Mouse (Mus musculus): ENCODE data around the gene Ccdc66. TPM values are rescaled to one million over a fixed set of nuclear protein-coding genes. Genes with fewer than 3 reads are reported as not detected.
A peak's percentile ranks its signal among the peaks of the same experiment; 100 is the strongest.

The Ccdc66 gene
- 16.2 and 17.5 TPM in 2 replicates for polyA plus RNA-seq (2014; fragmentation: Nextera tagmentation; extraction: Ambion mirVana)

GRCm38 (mm10) chr14:27507894-27508643, at the start of gene Ccdc66:
Gene Ccdc66 (minus strand): TSS chr14:27508460.
- ATAC-seq (ENCODE audit: low FRiP score) (peak; percentile 97), DNase-seq (ENCODE audit: low spot score, missing footprints) (peak; percentile 100)
- peak within 1 kb of the TSS; percentile 72 for H3K4me3 ChIP-seq (ENCODE audit: low read depth, low read length)
- H3K36me3 ChIP-seq (ENCODE audit: control insufficient read depth, insufficient read depth, low read length), result no peaks in the 10 kb centered on the region
- H3K27me3 ChIP-seq (ENCODE audit: control insufficient read depth, insufficient read depth, low read length), result no peaks in the 10 kb centered on the region
- no peaks in the 10 kb centered on the region for H3K9me3 ChIP-seq (ENCODE audit: control insufficient read depth, low read length)
- under 1% methylated on average over 51 of the region's 51 CpGs for WGBS
- peak within 1 kb of the TSS; percentile 80 for H3K9ac ChIP-seq (ENCODE audit: low read length)
- H3K4me1 ChIP-seq (ENCODE audit: control insufficient read depth, insufficient read depth, low read length), result peaks cover 3% of the 10 kb centered on the region; the same call in 1 of the 2 replicates
- H3K4me2 ChIP-seq, result peak within 1 kb of the TSS; percentile 58
- peak within 1 kb of the TSS; percentile 42; the same call in 1 of the 2 replicates for H3K27ac ChIP-seq (ENCODE audit: low read depth, low read length)

- H3K4me2 ChIP-seq, result no peak overlapping the region
- no peaks in the 10 kb centered on the region for H3K4me1 ChIP-seq (ENCODE audit: control insufficient read depth, insufficient read depth, low read length)
- 76% methylated on average over 4 of the region's 4 CpGs for WGBS
- DNase-seq (ENCODE audit: low spot score, missing footprints) (no peak), ATAC-seq (ENCODE audit: low FRiP score) (no peak)
- H3K9ac ChIP-seq (ENCODE audit: low read length), result no peak overlapping the region
- no peaks in the 10 kb centered on the region for H3K9me3 ChIP-seq (ENCODE audit: control insufficient read depth, low read length)
- H3K4me3 ChIP-seq (ENCODE audit: low read depth, low read length), result no peak overlapping the region
- no peaks in the 10 kb centered on the region for H3K36me3 ChIP-seq (ENCODE audit: control insufficient read depth, insufficient read depth, low read length)
- no peaks in the 10 kb centered on the region for H3K27me3 ChIP-seq (ENCODE audit: control insufficient read depth, insufficient read depth, low read length)
- no peak overlapping the region for H3K27ac ChIP-seq (ENCODE audit: low read depth, low read length)
Observed at GRCm38 (mm10) chr14:27543838-27544426, 35.7 kb upstream of the Ccdc66 start.

GRCm38 (mm10) chr14:27536441-27536840, 28.2 kb upstream of the Ccdc66 start:
- Histone ChIP-seq H3K4me1 (ENCODE audit: control insufficient read depth, insufficient read depth, low read length) (no peaks in the 10 kb centered on the region), H3K27me3 (ENCODE audit: control insufficient read depth, insufficient read depth, low read length) (no peaks in the 10 kb centered on the region), H3K4me3 (ENCODE audit: low read depth, low read length) (no peak overlapping the region), H3K36me3 (ENCODE audit: control insufficient read depth, insufficient read depth, low read length) (no peaks in the 10 kb centered on the region), H3K4me2 (no peak overlapping the region), H3K9me3 (ENCODE audit: control insufficient read depth, low read length) (no peaks in the 10 kb centered on the region), H3K9ac (ENCODE audit: low read length) (no peak overlapping the region), H3K27ac (ENCODE audit: low read depth, low read length) (no peak overlapping the region)
- WGBS, result 88% methylated on average over 3 of the region's 3 CpGs
- no peak for DNase-seq (ENCODE audit: low spot score, missing footprints)
- no peak for ATAC-seq (ENCODE audit: low FRiP score)

DNA sequence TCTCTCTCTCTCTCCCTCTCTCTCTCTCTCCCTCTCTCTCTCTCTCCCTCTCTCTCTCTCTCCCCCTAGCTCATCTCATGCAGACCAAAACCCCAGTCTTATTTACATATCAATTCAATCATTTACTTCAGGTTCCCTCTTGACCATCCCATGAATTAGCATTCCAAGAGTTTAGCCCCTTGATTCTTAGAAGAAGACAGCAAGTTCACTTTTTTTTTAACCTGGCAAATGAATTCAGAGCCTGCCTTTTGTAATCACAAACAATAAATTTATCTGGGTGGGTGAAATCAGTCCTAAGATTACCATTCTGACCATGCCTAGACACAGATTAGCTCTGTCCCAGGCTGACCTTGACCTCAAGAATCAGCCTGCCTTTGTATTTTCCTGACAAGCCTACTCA, 16.3 kb upstream of the Ccdc66 start:
- no peaks in the 10 kb centered on the region for H3K36me3 ChIP-seq (ENCODE audit: control insufficient read depth, insufficient read depth, low read length)
- no peak overlapping the region for H3K4me3 ChIP-seq (ENCODE audit: low read depth, low read length)
- peaks cover 5% of the 10 kb centered on the region; the same call in 1 of the 2 replicates for H3K9me3 ChIP-seq (ENCODE audit: control insufficient read depth, low read length)
- no peak for DNase-seq (ENCODE audit: low spot score, missing footprints)
- H3K4me2 ChIP-seq, result no peak overlapping the region
- ATAC-seq (ENCODE audit: low FRiP score), result no peak
- no peaks in the 10 kb centered on the region for H3K4me1 ChIP-seq (ENCODE audit: control insufficient read depth, insufficient read depth, low read length)
- no peaks in the 10 kb centered on the region for H3K27me3 ChIP-seq (ENCODE audit: control insufficient read depth, insufficient read depth, low read length)
- no peak overlapping the region for H3K9ac ChIP-seq (ENCODE audit: low read length)
- H3K27ac ChIP-seq (ENCODE audit: low read depth, low read length), result no peak overlapping the region

- 0 out of 2 replicates have a peak overlapping the region, but pooled peaks have one; percentile 7 for H3K27ac ChIP-seq (ENCODE audit: low read depth, low read length)
- no peaks in the 10 kb centered on the region for H3K36me3 ChIP-seq (ENCODE audit: control insufficient read depth, insufficient read depth, low read length)
- H3K4me3 ChIP-seq (ENCODE audit: low read depth, low read length), result peak overlapping the region; percentile 72
- H3K4me1 ChIP-seq (ENCODE audit: control insufficient read depth, insufficient read depth, low read length), result peaks cover 3% of the 10 kb centered on the region; the same call in 1 of the 2 replicates
- DNase-seq (ENCODE audit: low spot score, missing footprints) (no peak), ATAC-seq (ENCODE audit: low FRiP score) (peak; percentile 76)
- 34% methylated on average over 15 of the region's 15 CpGs for WGBS
- no peaks in the 10 kb centered on the region for H3K9me3 ChIP-seq (ENCODE audit: control insufficient read depth, low read length)
- peak overlapping the region; percentile 80 for H3K9ac ChIP-seq (ENCODE audit: low read length)
- H3K4me2 ChIP-seq, result peak overlapping the region; percentile 58
- no peaks in the 10 kb centered on the region for H3K27me3 ChIP-seq (ENCODE audit: control insufficient read depth, insufficient read depth, low read length)
Observed at GRCm38 (mm10) chr14:27508644-27509301, 513 bp upstream of the Ccdc66 start.

GRCm38 (mm10) chr14:27501096-27501495, 7.2 kb downstream of the Ccdc66 start:
- ATAC-seq (ENCODE audit: low FRiP score) (no peak), DNase-seq (ENCODE audit: low spot score, missing footprints) (peak; percentile 61)
- Histone ChIP-seq H3K4me3 (ENCODE audit: low read depth, low read length) (no peak overlapping the region), H3K9me3 (ENCODE audit: control insufficient read depth, low read length) (no peaks in the 10 kb centered on the region), H3K27me3 (ENCODE audit: control insufficient read depth, insufficient read depth, low read length) (no peaks in the 10 kb centered on the region), H3K4me1 (ENCODE audit: control insufficient read depth, insufficient read depth, low read length) (no peaks in the 10 kb centered on the region), H3K9ac (ENCODE audit: low read length) (no peak overlapping the region), H3K36me3 (ENCODE audit: control insufficient read depth, insufficient read depth, low read length) (peaks cover 3% of the 10 kb centered on the region; the same call in 1 of the 2 replicates), H3K4me2 (no peak overlapping the region), H3K27ac (ENCODE audit: low read depth, low read length) (no peak overlapping the region)
- 84% methylated on average over 4 of the region's 4 CpGs for WGBS

DNA sequence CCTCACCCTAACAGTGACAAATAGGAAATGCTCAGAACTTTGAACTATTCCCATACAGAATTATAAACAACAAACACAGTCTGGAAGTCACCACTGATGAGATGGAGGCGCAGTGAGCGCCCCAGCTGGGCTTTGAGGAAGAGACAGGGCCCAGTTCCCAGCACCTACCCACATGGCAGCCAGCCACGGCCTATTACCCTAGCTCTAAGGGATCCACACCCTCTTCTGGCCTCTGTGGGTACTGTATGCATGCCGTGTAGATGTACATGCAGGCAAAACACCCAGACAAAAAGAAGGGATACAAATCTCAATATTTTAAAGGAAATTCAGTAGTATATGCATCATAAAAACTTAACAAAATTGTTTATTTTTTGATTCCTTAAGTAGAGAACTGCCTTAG, 14.7 kb downstream of the Ccdc66 start:
- ATAC-seq (ENCODE audit: low FRiP score) (no peak), DNase-seq (ENCODE audit: low spot score, missing footprints) (no peak)
- Histone ChIP-seq H3K36me3 (ENCODE audit: control insufficient read depth, insufficient read depth, low read length) (peaks cover 7% of the 10 kb centered on the region), H3K27ac (ENCODE audit: low read depth, low read length) (no peak overlapping the region), H3K27me3 (ENCODE audit: control insufficient read depth, insufficient read depth, low read length) (no peaks in the 10 kb centered on the region), H3K4me2 (no peak overlapping the region), H3K4me1 (ENCODE audit: control insufficient read depth, insufficient read depth, low read length) (no peaks in the 10 kb centered on the region), H3K9me3 (ENCODE audit: control insufficient read depth, low read length) (no peaks in the 10 kb centered on the region), H3K9ac (ENCODE audit: low read length) (no peak overlapping the region), H3K4me3 (ENCODE audit: low read depth, low read length) (no peak overlapping the region)
- 92% methylated on average over 4 of the region's 4 CpGs for WGBS

DNA sequence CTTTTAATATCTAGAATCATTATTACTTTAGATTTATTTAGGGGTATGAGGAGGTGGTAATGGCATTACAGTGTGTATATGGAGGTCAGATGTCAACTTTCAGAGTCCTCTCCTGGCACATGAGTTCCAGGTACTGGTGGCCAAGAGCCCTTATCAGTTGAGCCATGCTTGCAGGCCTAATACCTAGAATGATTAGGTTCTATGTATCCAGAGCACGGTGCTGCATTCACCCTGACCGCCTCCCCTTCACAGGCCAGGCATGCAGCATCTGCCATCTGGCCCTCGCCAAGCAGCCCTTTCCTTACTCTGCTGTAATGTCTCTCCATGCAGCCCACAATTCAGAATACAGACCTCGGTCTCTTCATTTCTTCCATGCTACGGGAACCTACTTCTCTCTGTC, 16.9 kb downstream of the Ccdc66 start:
- Histone ChIP-seq H3K4me3 (ENCODE audit: low read depth, low read length) (no peak overlapping the region), H3K27me3 (ENCODE audit: control insufficient read depth, insufficient read depth, low read length) (no peaks in the 10 kb centered on the region), H3K27ac (ENCODE audit: low read depth, low read length) (no peak overlapping the region), H3K4me2 (no peak overlapping the region), H3K36me3 (ENCODE audit: control insufficient read depth, insufficient read depth, low read length) (peaks cover 7% of the 10 kb centered on the region), H3K9ac (ENCODE audit: low read length) (no peak overlapping the region), H3K9me3 (ENCODE audit: control insufficient read depth, low read length) (no peaks in the 10 kb centered on the region), H3K4me1 (ENCODE audit: control insufficient read depth, insufficient read depth, low read length) (no peaks in the 10 kb centered on the region)
- WGBS, result 95% methylated on average over 5 of the region's 5 CpGs
- no peak for ATAC-seq (ENCODE audit: low FRiP score)
- no peak for DNase-seq (ENCODE audit: low spot score, missing footprints)

- Histone ChIP-seq H3K9ac (ENCODE audit: low read length) (no peak overlapping the region), H3K36me3 (ENCODE audit: control insufficient read depth, insufficient read depth, low read length) (no peaks in the 10 kb centered on the region; the same call in 1 of the 2 replicates), H3K4me2 (no peak overlapping the region), H3K4me1 (ENCODE audit: control insufficient read depth, insufficient read depth, low read length) (no peaks in the 10 kb centered on the region), H3K27me3 (ENCODE audit: control insufficient read depth, insufficient read depth, low read length) (no peaks in the 10 kb centered on the region), H3K4me3 (ENCODE audit: low read depth, low read length) (no peak overlapping the region), H3K9me3 (ENCODE audit: control insufficient read depth, low read length) (no peaks in the 10 kb centered on the region), H3K27ac (ENCODE audit: low read depth, low read length) (no peak overlapping the region)
- no peak for ATAC-seq (ENCODE audit: low FRiP score)
- DNase-seq (ENCODE audit: low spot score, missing footprints), result no peak
- WGBS, result 91% methylated on average over 4 of the region's 4 CpGs
Observed at GRCm38 (mm10) chr14:27446963-27447362, 61.3 kb downstream of the Ccdc66 start.
